ENCODE assay signal across 9 mouse cellular contexts in the genomic region with DNA sequence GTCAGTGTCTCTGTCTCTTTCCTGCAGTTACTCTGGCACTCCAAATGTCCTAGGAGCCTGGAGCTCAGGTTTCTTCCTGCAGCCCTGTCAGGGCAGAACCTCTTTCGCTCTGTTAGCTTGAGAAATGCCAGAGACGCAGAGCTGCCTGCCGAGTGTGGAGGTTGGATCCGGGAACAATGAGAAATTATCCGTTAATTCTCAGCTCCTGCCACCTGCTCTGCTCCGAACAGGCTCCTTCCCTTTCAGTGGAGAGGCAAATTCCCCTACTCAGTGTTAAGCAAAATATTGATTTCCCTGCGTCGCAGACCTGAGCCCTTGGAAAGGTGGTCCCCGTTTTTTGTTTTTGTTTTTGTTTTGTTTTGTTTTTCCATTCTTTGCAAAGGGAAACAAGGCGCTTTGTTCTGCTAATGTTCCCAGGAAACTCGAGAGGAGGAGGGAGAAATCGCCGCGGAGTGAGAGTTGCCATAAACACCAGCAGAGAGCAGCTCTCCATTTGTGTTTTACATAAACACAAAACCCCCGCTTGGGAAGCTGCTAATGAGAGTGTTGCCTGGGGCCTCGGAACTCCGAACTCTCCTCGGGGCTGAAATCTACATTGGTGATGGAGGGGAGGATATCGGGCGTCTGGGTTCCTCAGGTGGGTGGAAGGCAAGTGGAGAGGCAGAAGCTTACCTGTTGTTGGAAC. TPM values are rescaled to one million over a fixed set of nuclear protein-coding genes. Genes with fewer than 3 reads are reported as not detected.
DNase-seq lines count a peak whose midpoint lies in the region; ATAC-seq and TF ChIP-seq lines count a peak whose summit lies in the region.
"Had no signal": no experiment of that assay in that cellular context is flagged by ENCODE, and none has a peak within 500 bp of the region (broad histone marks: within the 10 kb centered on the region; RNA-seq: fewer than 3 reads in every experiment).

No protein-coding gene starts in this region.

- peaks cover 80% of the 10 kb centered on the region for H3K27me3 ChIP-seq in hindbrain, embryonic 10.5 days (ENCODE audit: insufficient read depth, poor library complexity, severe bottlenecking)
- H3K27me3 ChIP-seq in midbrain, postnatal 0 days (ENCODE audit: insufficient read depth, low read length), result peaks cover 19% of the 10 kb centered on the region

- no peak for DNase-seq in cerebellum, postnatal 4 days (ENCODE audit: low spot score in 2 of 2)
- peak; percentile 56 to 72 for DNase-seq in cerebellum, postnatal 14 days
- DNase-seq in hindbrain, embryonic 10.5 days (ENCODE audit: low spot score), result no peak
- peak; percentile 50 for DNase-seq in midbrain, postnatal 0 days (ENCODE audit: low spot score)
- no peak for DNase-seq in spleen, postnatal 10 days (ENCODE audit: low spot score in 2 of 2)
- no peak for DNase-seq in ovary, postnatal 36 days (ENCODE audit: low spot score)
- no peak for DNase-seq in lung, postnatal 25 days (ENCODE audit: low spot score)
- DNase-seq: liver, embryonic 13.5 days had no signal

- H3K4me2 ChIP-seq in midbrain, postnatal 0 days (ENCODE audit: low read depth, low read length, poor library complexity, severe bottlenecking), result peak overlapping the region; percentile 32
- H3K4me2 ChIP-seq: liver, embryonic 13.5 days had no signal

- H3K9me3 ChIP-seq in hindbrain, embryonic 10.5 days, result no peaks in the 10 kb centered on the region
- no peaks in the 10 kb centered on the region for H3K9me3 ChIP-seq in midbrain, postnatal 0 days (ENCODE audit: low read length)
- H3K9me3 ChIP-seq: liver, embryonic 13.5 days had no signal

- no peak overlapping the region for H3K27ac ChIP-seq in hindbrain, embryonic 10.5 days
- no peak overlapping the region for H3K27ac ChIP-seq in midbrain, postnatal 0 days (ENCODE audit: low read depth, low read length)
- H3K27ac ChIP-seq: liver, embryonic 13.5 days had no signal

- peak; percentile 74 for ATAC-seq in cerebellum, adult (ENCODE audit: insufficient number of reproducible peaks, low FRiP score, low TSS enrichment)
- no peak for ATAC-seq in midbrain, postnatal 0 days (ENCODE audit: low FRiP score)

- H3K36me3 ChIP-seq in hindbrain, embryonic 10.5 days, result no peaks in the 10 kb centered on the region
- H3K36me3 ChIP-seq in midbrain, postnatal 0 days (ENCODE audit: insufficient read depth, low read length), result no peaks in the 10 kb centered on the region
- H3K36me3 ChIP-seq: liver, embryonic 13.5 days had no signal

- 2% methylated on average over 20 of the region's 20 CpGs for WGBS in hindbrain, embryonic 10.5 days
- WGBS in midbrain, postnatal 0 days, result 2% methylated on average over 20 of the region's 20 CpGs

- peak overlapping the region; percentile 34 for H3K4me3 ChIP-seq in hindbrain, embryonic 10.5 days
- peak overlapping the region; percentile 18 for H3K4me3 ChIP-seq in midbrain, postnatal 0 days (ENCODE audit: low read depth, low read length)
- H3K4me3 ChIP-seq: liver, embryonic 13.5 days had no signal

- peaks cover 39% of the 10 kb centered on the region for H3K4me1 ChIP-seq in hindbrain, embryonic 10.5 days (replicated peaks)
- H3K4me1 ChIP-seq in midbrain, postnatal 0 days (ENCODE audit: insufficient read depth, low read length), result peaks cover 16% of the 10 kb centered on the region; the same call in 1 of the 2 replicates
- H3K4me1 ChIP-seq: liver, embryonic 13.5 days had no signal

- 0 out of 2 replicates have a peak overlapping the region, but pooled peaks have one; percentile 3 for H3K9ac ChIP-seq in midbrain, postnatal 0 days (replicated peaks; ENCODE audit: low read length, poor library complexity, severe bottlenecking)
- H3K9ac ChIP-seq: liver, embryonic 13.5 days had no signal

- TF ChIP-seq CTCF in midbrain, postnatal 0 days (IDR thresholded peaks at IDR 0.05), result 0 out of 2 replicates have a peak, but pooled peaks have one; percentile 19

RNA-seq across cellular contexts. Expression of gene Syt6, which starts 1.8 kb away (rescaled TPM):
- polyA plus RNA-seq in hindbrain, embryonic 10.5 days (2016; fragmentation: Nextera tagmentation; extraction: Ambion mirVana), result 1.5 and 2.0 TPM in 2 replicates
- total RNA-seq in midbrain, postnatal 0 days (2014; rRNA removed), result 29.5 and 30.7 TPM in 2 replicates
- polyA plus RNA-seq in midbrain, postnatal 0 days (2015; fragmentation: Nextera tagmentation; extraction: Ambion mirVana), result 9.0 and 10.0 TPM in 2 replicates
- polyA plus RNA-seq: liver, embryonic 13.5 days had no signal

Comparison
In these comparisons a context has a peak if more than half of its experiments do, and no peak if none do; other contexts are left out.
1. DNase-seq: peak in cerebellum, postnatal 14 days (2 of 2) and midbrain, postnatal 0 days (single experiment); none in cerebellum, postnatal 4 days (0 of 2), hindbrain, embryonic 10.5 days (single experiment), spleen, postnatal 10 days (0 of 2), ovary, postnatal 36 days (single experiment) and lung, postnatal 25 days (single experiment).